Mouse (Mus musculus): ENCODE results near the gene Cd28. TPM values are rescaled to one million over a fixed set of nuclear protein-coding genes. Genes with fewer than 3 reads are reported as not detected.

Cd28 gene
- polyA plus RNA-seq (2015; fragmentation: Nextera tagmentation; extraction: Ambion mirVana) = 0.16 and 0.29 TPM in 2 replicates

DNA sequence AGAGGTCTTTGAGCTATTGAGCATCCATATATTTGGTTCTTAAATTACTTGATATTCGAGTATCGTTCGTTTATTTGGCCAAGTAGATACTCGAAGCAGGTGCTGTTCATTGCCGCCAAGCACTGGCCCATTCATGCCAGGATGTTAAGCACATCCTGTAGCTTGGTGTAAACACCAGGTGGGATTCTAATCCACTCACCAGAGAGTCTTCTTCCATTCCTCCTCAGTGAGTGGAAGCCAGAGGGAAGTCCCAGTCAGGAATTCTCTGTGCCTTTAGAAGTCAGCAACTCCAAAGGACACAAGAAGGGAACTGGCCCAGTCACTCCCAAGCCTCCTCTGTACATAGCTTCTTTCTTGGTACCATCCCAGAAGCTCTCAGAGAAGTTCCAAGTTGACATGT is at the start of gene Cd28:
Gene Cd28, plus strand, starts transcription at position 234 of the 400 bp plus-strand sequence.

Other genes starting within 250 kb of the Cd28 start
- 17.6 and 21.9 TPM in 2 replicates for gene Raph1, start 149.7 kb upstream of the Cd28 start, polyA plus RNA-seq (2015; fragmentation: Nextera tagmentation; extraction: Ambion mirVana)
- not detected in 2 replicates for gene Ctla4, start 170.2 kb downstream of the Cd28 start, polyA plus RNA-seq (2015; fragmentation: Nextera tagmentation; extraction: Ambion mirVana)

Measured in urinary bladder, postnatal 0 days (tissue).